Mouse (Mus musculus): ENCODE results near the gene Nfib.

- no peak for TF ChIP-seq CTCF (IDR thresholded peaks at IDR 0.05; ENCODE audit: low read depth, low read length)
- TF ChIP-seq POLR2A (IDR thresholded peaks at IDR 0.05; ENCODE audit: extremely low read depth, insufficient read depth, low read length): no peak
Observed at GRCm38 (mm10) chr4:82426224-82426623, 279.3 kb downstream of the Nfib start.

Measured in liver, adult 2 months (tissue).